Mouse (Mus musculus): Measurements from ENCODE around the gene Specc1l.

DNA sequence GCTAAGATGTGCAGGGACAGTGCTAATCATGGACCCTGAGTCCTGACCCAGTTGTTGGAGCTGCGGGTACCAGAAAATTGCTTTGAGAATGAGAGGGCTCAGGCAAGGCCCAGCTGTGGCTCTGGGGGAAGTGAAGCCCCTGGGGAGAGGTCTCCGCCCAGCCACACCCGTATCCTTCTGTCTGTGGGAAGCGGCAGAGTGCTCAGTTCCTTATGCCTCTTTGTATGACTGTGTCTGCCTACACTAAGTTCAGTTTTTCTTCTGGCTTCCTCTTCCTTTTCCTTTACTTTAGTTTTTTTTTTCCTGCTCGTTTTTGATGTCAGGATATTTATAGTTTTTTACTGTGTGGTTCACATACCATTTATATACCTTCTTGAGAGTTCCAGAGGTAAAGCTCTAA is 46.4 kb downstream of the Specc1l start:
- TF ChIP-seq POLR2A (IDR thresholded peaks at IDR 0.05; ENCODE audit: extremely low read depth, insufficient read depth, low read length) (no peak), CTCF (IDR thresholded peaks at IDR 0.05; ENCODE audit: extremely low read depth, insufficient read depth, low read length) (no peak)

Data from cortical plate, adult 2 months (tissue).